Mouse (Mus musculus): ENCODE measurements around the gene Plce1. TPM values are rescaled to one million over a fixed set of nuclear protein-coding genes. Genes with fewer than 3 reads are reported as not detected.

Plce1 gene
- total RNA-seq, 4 experiments from 2014 or later = 15.0 to 19.5 (median 17.7) TPM

DNA sequence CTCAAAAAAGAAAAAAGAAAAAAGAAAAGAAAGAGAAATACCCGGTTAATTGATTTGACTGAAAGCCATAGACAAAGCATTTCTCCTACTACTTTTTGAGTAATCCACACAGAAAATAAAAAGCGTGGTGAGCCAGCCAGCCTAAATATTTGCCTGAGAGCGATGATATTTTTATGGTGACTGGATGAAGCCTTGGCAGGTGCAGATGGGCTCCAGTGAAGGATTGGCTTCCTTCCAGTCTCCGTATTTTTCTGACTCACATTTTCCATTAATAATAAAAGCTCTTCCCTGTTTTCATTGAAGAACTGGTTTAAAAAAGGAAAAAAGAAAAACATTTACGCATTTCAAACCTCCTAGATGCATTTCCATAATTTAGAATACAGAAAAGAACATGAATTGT lies 243.1 kb downstream of the Plce1 start:
- peak; percentile 33 for DNase-seq (ENCODE audit: low spot score)

DNA sequence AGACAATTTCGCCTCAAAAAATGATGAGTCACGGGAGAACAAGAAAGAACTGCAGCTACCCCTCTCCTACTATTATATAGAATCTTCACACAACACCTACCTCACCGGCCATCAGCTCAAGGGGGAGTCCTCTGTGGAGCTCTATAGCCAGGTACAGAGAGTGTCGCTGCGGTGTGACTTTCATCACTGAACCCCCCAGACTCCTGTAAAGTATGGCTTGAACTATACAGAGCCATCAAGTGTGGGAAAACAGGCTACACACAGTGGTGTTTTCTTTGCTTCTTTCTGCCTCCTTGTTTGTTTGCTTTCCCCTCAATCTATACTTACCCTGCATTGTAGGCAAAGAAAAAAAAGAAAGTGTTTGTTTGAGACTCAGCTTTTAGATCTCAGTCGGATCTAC lies 247.9 kb downstream of the Plce1 start:
- DNase-seq (ENCODE audit: low spot score) = no peak

DNA sequence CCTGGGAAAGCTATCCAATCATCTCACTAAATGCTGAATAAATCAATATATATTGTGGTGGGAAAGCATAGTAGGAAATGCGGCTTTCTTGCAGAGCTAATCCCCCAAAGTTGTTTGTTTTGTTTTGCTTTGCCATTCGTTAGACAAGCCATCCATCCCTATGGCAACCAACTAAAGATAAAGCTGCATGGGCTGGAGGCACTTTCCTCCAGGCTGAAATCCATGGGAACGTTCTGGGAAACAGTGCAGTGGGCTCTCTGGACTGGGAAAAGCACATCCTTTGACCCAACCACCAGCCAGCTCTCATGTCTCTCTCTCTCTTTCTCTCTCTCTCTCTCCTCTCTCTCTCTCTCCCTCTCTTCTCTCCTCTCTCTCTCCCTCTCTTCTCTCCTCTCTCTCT lies 248.4 kb downstream of the Plce1 start:
- DNase-seq (ENCODE audit: low spot score) = no peak

DNA sequence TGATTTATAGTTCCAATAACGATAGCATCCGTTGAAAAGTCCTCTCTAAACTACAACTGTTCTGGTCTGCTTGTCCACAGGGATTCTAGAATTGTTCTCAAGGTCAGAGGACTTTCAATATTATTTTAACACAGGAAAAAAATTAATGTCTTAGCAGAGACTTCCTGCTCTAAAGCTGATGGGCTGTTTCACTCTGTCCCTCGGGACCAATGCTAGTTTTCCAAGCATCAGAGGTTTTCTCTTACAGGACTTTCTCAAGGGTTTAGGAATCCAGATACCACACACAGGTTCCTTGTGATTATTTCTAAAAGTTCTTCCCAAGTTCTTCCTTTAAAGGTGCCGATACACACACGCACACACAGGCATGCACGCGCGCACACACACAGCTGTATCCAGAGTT lies 263.6 kb downstream of the Plce1 start:
- no peak for DNase-seq (ENCODE audit: low spot score)

DNA sequence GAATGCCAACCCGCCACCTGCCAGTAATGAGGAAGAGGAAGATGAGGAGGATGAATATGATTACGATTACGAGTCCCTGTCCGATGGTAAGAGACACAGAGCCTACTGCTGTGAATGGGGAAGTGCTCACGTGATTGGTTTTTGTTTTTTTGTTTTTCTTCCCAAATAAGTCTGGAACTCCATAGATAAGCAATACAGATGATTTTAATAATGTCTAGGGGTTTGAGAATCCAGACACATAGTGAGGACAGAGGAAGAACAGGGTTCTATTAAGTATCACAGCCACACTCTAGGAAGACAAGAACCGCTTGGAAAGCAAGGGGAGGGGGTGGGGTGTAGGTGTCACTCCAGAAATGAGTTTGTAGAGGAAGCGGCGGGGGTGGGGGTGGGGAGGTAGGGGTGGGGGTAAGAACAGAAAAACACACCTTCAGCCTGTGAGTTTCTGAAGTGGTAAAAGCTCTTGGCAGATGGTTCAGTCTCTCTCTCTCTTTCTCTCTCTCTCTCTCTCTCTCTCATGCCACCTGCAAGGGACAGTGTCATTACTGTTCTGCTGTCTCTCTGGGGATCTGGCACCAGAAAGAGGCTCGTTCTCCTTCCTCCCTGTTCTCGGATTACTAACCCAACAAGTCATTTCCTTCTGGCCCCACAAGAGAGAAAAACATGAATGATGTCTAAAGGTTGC lies 265.0 kb downstream of the Plce1 start:
- DNase-seq (ENCODE audit: low spot score) = no peak

DNA sequence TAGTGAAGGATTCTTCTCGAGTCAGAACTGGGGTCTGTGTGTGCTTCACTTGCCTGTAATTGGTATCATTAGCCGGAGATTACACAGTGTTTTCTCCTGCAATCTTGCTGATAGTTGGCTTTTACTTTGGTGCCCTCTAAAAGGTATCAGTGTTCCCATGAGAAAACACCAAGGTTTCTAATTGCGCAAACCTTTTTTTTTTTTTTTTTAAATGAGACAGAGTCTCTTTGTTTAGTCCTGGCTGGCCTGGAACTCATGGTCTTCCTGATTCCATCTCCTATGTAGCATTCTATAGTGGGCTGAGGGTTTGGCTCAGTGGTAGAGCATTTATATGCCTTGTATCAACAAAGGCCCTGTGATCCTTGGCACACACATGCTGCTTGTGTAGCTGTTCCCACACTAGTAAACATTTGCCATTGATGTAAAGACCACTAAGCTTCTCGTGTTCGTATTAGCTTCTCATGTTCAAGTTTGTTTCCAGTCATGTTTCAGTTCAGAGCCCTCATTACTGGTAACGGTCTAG lies 265.6 kb downstream of the Plce1 start:
- no peak for DNase-seq (ENCODE audit: low spot score)

DNA sequence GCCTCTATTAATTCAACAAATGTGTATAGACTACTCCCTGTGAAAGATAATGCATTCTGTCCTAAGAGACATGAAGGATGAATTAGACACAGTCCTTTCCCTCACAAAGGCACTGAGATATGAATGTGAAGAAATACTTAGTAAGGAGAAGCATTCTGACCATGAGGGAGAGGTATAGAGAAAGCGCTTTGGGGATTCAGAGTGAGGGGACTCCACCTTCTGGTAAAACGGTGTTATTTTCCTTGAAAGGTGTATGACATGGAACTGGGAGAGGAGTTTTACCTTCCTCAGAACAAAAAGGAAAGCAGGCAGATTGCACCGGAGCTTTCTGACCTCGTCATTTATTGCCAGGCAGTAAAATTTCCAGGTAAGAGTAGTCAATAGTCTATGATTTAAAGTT lies 269.3 kb downstream of the Plce1 start:
- no peak for DNase-seq (ENCODE audit: low spot score)

DNA sequence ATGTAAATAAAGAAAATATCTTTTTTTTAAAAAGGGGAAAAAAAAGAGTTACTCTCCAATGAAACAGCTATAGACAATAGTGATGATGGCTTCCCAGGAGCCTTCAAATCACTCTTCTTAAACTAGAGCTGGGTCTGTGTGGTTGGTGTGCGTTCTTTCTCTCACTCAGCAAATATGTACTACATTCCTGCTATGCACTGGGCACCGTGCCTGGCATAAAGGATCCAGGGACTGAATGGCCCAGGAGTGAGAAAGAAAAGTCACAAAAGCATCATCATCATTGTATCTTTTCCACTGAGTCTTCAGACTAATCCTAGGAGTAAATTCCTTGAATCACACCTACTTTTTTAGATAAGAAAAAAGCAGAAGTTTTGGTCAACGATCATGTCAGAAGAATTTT lies 276.3 kb downstream of the Plce1 start:
- no peak for DNase-seq (ENCODE audit: low spot score)

DNA sequence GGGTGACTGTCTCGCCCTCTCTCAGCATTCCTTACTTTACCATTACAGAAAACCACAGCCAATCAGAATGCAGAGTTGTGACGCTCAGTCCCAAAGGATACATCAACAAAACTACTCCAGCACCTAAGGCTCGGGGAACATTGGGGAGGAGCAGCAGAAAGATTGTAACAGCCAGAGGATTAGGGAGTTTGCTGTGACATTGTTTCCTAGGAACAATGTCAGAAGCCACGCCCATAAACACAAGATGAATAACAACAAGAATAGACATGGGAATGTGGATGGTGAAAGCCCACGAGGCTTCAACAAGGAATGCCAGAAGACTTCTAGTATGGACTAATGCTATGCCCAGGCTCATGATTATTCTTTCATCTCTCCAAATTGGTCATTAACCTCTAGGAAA lies 277.1 kb downstream of the Plce1 start:
- DNase-seq (ENCODE audit: low spot score) = no peak

DNA sequence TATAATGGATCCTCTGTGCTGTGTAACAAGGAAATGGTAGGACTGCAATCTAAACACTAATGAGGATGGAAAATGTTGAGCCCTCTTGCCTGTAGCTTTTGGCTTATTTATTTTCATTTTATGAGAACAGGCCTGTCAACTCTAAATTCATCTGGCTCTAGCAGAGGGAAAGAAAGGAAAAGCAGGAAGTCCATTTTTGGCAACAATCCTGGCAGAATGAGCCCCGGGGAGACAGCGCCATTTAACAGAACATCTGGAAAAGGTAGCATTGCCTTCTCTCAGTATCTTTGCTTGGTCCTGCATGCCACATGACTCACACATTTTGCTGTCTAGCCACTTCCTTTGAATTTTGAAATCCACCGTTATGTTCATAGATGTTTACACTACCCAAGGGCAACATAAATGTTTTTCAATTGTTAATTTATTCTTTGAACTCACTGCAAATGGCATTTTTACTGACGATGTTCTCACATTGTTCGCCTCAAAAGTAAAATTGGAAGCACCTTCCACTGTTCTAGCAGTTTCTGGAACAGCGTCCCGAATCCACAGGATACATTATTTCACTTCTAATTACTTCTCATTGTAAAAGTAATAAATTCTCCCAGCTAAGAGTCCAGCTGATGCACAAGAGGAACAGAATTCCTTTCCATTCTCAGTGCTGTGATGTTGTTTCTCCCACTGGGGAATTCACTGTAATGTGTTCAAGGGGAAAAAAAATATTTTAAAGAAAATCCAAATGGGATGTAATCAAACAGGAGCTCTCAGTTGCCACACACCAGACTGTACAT lies 278.0 kb downstream of the Plce1 start:
- DNase-seq (ENCODE audit: low spot score) = peak; percentile 61

DNA sequence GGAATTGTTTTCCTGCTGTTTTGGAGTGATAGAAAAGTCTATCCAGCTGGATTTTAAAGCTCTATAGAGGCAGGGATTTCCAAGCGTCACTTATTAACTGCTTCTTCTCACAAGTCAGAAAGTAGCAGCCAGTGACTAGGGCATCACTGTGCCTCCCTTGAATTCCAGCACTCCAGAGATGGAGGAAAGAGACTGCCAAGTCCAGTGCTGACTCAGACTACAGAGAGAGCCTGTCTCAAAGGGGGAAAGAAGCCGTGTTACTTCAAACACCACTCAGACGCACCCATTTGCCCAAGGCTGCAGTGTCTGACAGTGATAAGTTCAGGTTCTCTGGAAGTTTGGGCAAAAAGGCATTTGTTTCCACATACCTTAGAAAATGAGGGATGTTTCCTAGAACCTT lies 279.5 kb downstream of the Plce1 start:
- DNase-seq (ENCODE audit: low spot score) = no peak

DNA sequence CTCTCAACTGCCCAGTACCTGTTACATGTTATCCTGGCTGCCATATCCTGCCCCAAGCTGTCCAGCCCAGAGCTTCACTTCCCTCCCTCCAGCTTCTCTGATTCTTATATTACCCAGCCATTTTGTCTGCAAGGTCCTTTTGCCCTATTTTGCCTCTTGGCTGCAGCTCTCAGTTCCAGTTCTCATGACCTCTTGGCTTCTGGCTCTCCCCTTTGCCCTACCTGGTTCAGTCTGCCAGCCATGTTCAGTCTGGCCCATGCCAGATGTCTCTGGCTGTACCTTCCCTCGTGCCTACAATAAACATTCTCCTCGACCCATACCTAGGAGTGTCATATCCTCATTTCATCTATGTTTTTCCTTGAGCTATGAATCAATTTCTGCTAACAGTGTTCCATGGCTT lies 285.4 kb downstream of the Plce1 start:
- no peak for DNase-seq (ENCODE audit: low spot score)

DNA sequence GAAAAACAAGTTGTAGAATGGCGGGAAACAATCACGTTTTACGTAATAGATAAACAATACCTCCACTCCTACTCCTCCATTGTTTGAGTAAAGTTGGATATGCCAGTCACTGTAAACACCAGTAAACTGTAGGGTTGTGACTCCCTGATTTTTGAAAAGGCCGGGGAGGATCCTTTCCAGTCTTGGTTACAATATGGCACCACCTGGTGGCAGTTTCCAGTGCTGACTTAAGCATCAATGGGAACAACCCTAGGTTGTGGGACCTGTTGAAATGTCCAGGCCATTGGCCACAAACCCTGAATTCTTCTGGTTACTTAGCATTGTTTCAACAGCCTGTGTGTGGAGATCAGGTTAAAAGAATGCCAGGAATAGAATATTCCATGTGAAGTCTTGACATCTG lies 294.6 kb downstream of the Plce1 start:
- DNase-seq (ENCODE audit: low spot score) = peak; percentile 36

DNA sequence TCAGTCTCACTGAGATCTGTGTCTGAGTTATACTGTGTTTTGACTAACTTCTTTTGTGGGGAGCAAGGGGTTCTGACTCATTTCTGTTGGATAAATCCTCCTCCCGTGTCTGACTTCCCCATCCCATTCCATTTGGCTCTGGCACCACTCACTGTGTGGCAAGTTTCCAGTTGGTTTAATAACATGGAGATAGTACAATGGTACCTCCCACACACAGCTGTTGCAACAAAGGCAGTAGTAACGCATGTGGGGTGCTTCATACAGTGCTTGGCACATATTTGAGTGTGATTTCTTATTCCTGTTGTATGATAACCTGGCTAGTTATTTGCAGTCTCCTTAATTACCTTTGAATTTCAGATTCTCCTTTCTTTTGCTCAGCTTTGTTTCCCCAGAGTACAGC lies 297.9 kb downstream of the Plce1 start:
- no peak for DNase-seq (ENCODE audit: low spot score)

DNA sequence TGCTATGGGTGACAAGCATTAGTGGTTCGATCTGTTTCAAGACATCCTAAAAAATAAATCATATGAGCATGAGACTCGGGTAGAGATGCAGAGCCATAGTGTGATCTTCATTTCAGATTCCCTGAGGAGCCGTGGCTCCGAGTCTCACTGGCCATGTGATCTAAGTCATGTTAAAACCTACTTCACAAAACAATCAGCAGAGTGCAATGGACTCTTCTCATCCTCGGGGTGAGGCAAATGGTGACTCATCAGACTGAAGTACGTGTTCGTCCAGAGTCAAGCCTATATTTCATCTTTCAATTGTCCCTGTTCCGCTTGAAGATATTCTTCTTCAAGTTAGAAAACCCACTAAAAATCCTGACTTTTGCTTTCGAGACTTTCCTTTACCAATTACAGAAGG lies 302.6 kb downstream of the Plce1 start:
- DNase-seq (ENCODE audit: low spot score) = no peak

DNA sequence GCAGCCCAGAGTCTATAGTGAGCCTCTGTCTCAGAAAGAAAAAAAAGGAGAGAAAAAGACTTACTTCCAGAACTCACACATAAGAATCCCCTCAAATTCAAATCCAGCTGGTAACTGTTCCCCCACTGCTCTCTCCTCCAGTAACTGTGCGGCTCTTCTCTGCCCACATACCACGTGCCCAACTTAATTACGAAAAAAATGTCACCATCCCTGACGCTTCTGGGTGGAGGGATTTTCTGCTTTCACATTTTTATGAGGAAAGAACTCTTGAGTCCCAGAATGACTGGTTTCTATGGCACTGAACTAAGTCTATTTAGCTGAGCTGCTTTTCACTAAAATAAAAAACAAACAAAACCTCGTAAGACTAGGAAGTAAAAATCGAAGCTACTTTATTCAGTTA lies 306.8 kb downstream of the Plce1 start:
- no peak for DNase-seq (ENCODE audit: low spot score)

DNA sequence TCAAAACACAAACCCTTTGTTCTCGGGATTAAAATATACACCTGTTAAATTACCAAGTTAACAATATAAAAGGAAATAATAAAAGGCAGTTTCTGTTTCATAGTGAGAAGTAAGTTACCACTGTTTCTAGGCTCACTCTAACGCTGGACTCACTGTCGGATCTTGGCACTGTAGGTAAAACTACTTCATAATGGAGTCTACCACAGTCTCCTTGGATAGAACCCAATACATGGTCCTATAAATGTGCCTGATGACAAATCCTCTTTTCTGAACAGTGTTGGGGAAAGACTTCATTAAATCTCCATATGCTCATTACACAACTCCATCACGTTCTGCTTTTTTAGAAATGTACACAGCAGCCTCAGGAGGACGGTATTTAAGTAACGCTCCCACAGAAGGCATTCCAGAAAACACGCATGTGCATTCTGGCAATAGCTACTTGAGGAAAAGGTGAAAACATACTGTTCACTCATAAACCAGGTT lies 312.7 kb downstream of the Plce1 start:
- DNase-seq (ENCODE audit: low spot score) = no peak

DNA sequence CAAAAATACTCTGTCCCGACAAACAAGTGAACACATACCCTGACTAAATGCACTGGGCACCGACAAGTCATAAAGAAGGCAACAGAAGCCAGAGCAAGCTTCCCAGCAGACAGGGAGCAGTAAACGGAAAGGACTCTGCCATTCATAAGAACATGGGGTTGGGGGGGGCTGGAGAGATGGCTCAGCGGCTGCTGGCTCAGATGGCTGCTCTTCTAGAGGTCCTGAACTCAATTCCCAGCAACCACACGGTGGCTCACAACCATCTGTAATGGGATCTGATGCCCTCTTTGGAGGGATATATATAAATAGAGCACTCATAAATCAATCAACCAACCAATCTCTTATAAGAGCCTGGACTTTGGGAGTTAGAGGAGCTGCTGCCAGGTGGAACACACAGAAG lies 315.6 kb downstream of the Plce1 start:
- DNase-seq (ENCODE audit: low spot score) = no peak

DNA sequence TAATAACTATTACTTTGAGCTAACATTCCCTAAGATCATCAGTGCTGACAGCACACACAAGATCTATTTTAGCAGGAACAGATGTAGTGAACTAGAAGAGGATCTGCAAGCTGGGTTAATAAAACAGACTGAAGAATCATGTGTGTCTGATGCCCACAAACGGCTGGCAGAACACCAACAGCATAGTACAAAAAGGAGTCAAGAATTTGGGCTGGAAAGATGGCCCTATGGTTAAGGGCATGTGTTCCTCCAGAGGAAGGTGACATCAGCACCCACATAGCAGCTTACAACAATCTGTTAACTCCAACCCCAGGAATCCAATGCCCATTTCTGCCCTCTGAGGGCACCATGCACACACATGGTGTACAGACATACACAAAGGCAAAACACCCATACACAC lies 317.4 kb downstream of the Plce1 start:
- no peak for DNase-seq (ENCODE audit: low spot score)

DNA sequence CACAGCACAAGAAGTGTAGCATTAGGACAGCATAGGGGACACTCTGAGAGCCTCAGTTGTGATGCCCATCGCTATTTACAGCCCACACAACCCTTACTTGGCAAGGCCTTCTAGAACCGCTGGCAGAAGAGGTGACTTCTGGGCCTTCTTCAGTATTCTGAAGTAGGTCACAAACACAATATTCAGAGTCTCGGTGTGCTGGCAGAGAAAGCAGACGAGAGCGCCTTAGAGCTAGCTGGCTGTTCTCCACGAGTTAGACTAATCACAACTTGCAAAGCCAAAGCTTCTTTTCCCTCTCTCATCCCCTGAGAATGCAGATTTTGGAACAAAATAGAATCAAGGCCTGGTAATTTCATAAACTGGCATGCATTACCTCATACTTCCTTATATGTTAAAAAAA lies 317.9 kb downstream of the Plce1 start:
- peak; percentile 17 for DNase-seq (ENCODE audit: low spot score)

DNA sequence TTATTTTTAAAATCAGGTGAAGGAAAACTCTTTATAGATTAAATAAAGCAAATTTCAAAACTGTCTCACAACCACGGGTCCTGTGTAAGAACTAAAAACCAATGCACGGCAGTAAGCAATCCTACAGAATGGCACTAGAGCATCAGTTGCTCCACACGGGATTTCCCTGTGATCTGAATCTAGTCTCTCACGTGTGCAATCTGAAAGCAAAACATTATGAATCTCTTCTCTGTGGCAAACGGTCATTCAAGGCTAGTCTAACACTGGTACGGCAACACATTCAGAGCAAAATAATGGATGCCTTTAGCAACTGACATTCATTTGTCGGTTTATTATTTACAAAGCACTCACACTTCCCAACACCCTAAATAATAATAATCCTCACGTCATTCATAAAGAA lies 337.3 kb downstream of the Plce1 start:
- DNase-seq (ENCODE audit: low spot score) = no peak

DNA sequence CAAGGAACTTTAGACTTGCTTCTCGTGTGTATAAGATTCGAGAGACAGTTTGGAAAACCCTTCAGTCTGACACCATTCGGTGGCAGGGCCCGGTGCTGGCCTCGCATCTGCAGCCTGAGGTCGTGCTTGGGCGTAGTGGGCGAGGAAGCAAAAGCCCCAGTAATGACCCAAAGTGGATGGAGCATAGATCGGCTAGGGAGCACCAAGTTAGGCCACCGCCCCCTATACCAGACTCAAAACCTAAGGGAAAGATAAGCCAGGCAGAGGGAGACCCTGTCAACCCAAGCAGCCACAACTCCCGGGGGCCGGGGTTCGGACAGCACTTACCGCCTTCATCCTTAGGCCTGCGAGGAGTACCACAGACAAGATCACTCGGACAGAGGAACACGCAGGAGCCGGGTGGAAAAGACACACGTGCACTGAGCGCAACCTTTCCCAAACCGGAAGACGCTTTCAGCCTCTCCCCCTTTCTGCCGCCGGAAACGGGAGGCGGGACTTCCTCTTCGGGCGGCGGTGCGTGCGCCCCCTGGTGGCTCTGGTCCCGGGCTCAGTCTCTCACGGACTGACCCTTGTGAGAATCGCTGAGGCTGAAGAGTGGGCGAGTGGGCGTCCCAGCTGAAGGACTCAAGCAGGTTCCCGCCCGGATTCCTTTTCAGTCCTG lies 338.0 kb downstream of the Plce1 start, which contains the start of gene Noc3l:
Noc3l (minus strand) TSS at position 472 of the 661 bp plus-strand sequence.
- DNase-seq (ENCODE audit: low spot score) = peak; percentile 93

DNA sequence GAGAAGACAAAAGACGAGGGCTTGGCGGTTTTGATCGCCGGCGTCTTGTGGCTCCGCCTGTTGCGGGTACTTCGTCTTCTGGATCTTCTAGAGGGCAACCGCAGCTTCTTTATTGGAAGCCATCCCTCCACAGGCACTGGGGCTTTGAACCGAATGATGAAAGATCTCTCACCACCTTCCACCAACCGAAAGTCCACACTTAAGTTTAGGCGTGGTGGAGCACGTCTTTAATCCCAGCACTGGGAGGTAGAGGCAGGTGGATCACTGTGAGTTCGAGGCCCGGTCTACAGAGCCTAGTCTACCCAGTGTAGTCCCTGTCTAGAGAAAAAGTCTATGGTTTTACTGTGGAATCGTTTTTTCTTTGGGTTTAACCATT lies 338.5 kb downstream of the Plce1 start:
- no peak for DNase-seq (ENCODE audit: low spot score)
